Mouse (Mus musculus) ovary, adult 2 months (tissue): ENCODE data around the gene Rnf133. TPM values are rescaled to one million over a fixed set of nuclear protein-coding genes. Genes with fewer than 3 reads are reported as not detected.

Experiments
- polyA plus RNA-seq: library from polyadenylated mRNA; depleted of rRNA; stranded (reverse); fragments of >200 nt; gene quantifications from 2 replicates; pipeline ENCODE4 v1.2.3, GENCODE M21; 2012; rRNA removed

Rnf133 gene
- not detected in 2 replicates for polyA plus RNA-seq

GRCm38 (mm10) chr6:23650205-23650604 is at the start of gene Rnf133:
Gene Rnf133 (minus strand): TSS chr6:23650305.

GRCm38 (mm10) chr6:23655036-23655435 is 4.9 kb upstream of the Rnf133 start, which contains the start of gene Rnf148:
Gene Rnf148 (minus strand): TSS chr6:23655136.

Other genes starting within 250 kb of the Rnf133 start
- not detected in 2 replicates for gene Rnf148, start 4.8 kb upstream of the Rnf133 start, polyA plus RNA-seq
- gene Cadps2, start 189.1 kb upstream of the Rnf133 start, polyA plus RNA-seq: 2.8 and 4.5 TPM in 2 replicates